Mouse (Mus musculus) lung, postnatal 0 days (tissue): ENCODE measurements around the gene Arxes1. TPM values are rescaled to one million over a fixed set of nuclear protein-coding genes. Genes with fewer than 3 reads are reported as not detected.
"Not testable (repeated sequence)": the region's sequence is repeated elsewhere in the genome, so short reads cannot be mapped to it uniquely, and the experiment has no call there.

ENCODE experiments used
- ATAC-seq: fragments of 200-750 bp; cut with Nextera tagmentation; 2 replicates; pipeline ENCODE4 v1.8.0; 2017; ENCODE audit warnings: moderate library complexity
- DNase-seq: peaks from one replicate; pipeline ENCODE4 v3.0.0-alpha.2; 2016; ENCODE audit warnings: low spot score
- H3K27ac ChIP-seq: fragments of 300-500 bp; sonication (generic); 2 replicates; pipeline ENCODE4 v1.5.1; 2014; ENCODE audit warnings: antibody characterized with exemption, mild to moderate bottlenecking, low read length, mixed read lengths
- H3K27me3 ChIP-seq: fragments of 300-500 bp; sonication (generic); replicated peaks from 2 replicates; pipeline ENCODE4 v1.6.1; 2014; ENCODE audit warnings: low read length, mixed read lengths; ENCODE audit not compliant: insufficient read depth
- H3K36me3 ChIP-seq: fragments of 300-500 bp; sonication (generic); 2 replicates; pipeline ENCODE4 v1.6.1; 2014; ENCODE audit warnings: low read length, mixed read lengths; ENCODE audit not compliant: insufficient read depth
- H3K4me1 ChIP-seq: fragments of 300-500 bp; sonication (generic); 2 replicates; pipeline ENCODE4 v1.6.1; 2014; ENCODE audit warnings: antibody characterized with exemption, low read depth, low read length, mixed read lengths; ENCODE audit not compliant: insufficient read depth
- H3K4me2 ChIP-seq: fragments of 300-500 bp; sonication (generic); replicated peaks from 2 replicates; pipeline ENCODE4 v1.6.1; 2014; ENCODE audit warnings: low read depth, mild to moderate bottlenecking, low read length, moderate library complexity, mixed read lengths
- H3K4me3 ChIP-seq: fragments of 300-500 bp; sonication (generic); 2 replicates; pipeline ENCODE4 v1.5.1; 2014; ENCODE audit warnings: low read depth, low read length
- H3K9ac ChIP-seq: fragments of 300-500 bp; sonication (generic); replicated peaks from 2 replicates; pipeline ENCODE4 v1.6.1; 2014; ENCODE audit warnings: low read depth, mild to moderate bottlenecking
- H3K9me3 ChIP-seq: fragments of 300-500 bp; sonication (generic); 2 replicates; pipeline ENCODE4 v1.6.1; 2016; ENCODE audit warnings: low read length, mixed read lengths
- CTCF ChIP-seq: IDR thresholded peaks from 2 replicates; pipeline ENCODE4 v1.5.1; 2016; ENCODE audit warnings: antibody characterized with exemption, mild to moderate bottlenecking
- EP300 ChIP-seq: IDR thresholded peaks from 2 replicates; pipeline ENCODE4 v1.6.1; 2016; ENCODE audit warnings: antibody characterized with exemption, mild to moderate bottlenecking, control low read depth
- WGBS: fragments of 180-500 bp; shearing (Covaris S2); extraction: QIAGEN DNeasy Blood & Tissue Kit; methylation state at CpG from one replicate; pipeline ENCODE4 v1.1.7; 2014; 5-methylcytosine and 5-hydroxymethylcytosine counted together
- polyA plus RNA-seq: library from polyadenylated mRNA; unstranded; fragments of >200 nt; fragmentation: Nextera tagmentation; extraction: Ambion mirVana; gene quantifications from 2 replicates; pipeline ENCODE4 v1.2.1, GENCODE M21; 2015

Arxes1 gene
- polyA plus RNA-seq, 1 experiment from 2014 or later: 5.6 TPM

GRCm38 (mm10) chrX:136060698-136061097 lies 27.5 kb downstream of the Arxes1 start:
- Histone ChIP-seq H3K9me3 (no peaks in the 10 kb centered on the region), H3K4me2 (no peak overlapping the region), H3K9ac (no peak overlapping the region), H3K36me3 (no peaks in the 10 kb centered on the region), H3K4me3 (no peak overlapping the region), H3K4me1 (no peaks in the 10 kb centered on the region), H3K27me3 (no peaks in the 10 kb centered on the region), H3K27ac (no peak overlapping the region)
- WGBS: 43% methylated on average over 1 of the region's 1 CpGs
- TF ChIP-seq CTCF (no peak), EP300 (peak; percentile 64; the same call in 1 of the 2 replicates)
- ATAC-seq (peak; percentile 76), DNase-seq (peak; percentile 73)

GRCm38 (mm10) chrX:136067201-136067991 lies 34.2 kb downstream of the Arxes1 start:
- peak; percentile 17 for DNase-seq
- H3K27ac ChIP-seq, H3K36me3 ChIP-seq, H3K9ac ChIP-seq, H3K4me1 ChIP-seq, H3K9me3 ChIP-seq, H3K27me3 ChIP-seq: not testable (repeated sequence)
- peak overlapping the region; percentile 3; the same call in 1 of the 2 replicates for H3K4me3 ChIP-seq
- ATAC-seq: peak; percentile 57
- 21% methylated on average over 6 of the region's 48 CpGs for WGBS
- 0 out of 2 replicates have a peak overlapping the region, but pooled peaks have one; percentile 22 for H3K4me2 ChIP-seq

GRCm38 (mm10) chrX:136068020-136068419 lies 34.9 kb downstream of the Arxes1 start, which contains the start of gene Bex2:
TSS of gene Bex2 (minus strand) at chrX:136068236.
- H3K27ac ChIP-seq, DNase-seq, H3K9ac ChIP-seq, H3K36me3 ChIP-seq, H3K4me1 ChIP-seq, H3K27me3 ChIP-seq, H3K9me3 ChIP-seq: not testable (repeated sequence)
- WGBS: no CpG with 5 or more reads among the region's 32 CpGs
- 0 out of 2 replicates have a peak within 1 kb of the TSS, but pooled peaks have one; percentile 22 for H3K4me2 ChIP-seq
- peak within 1 kb of the TSS; percentile 3; the same call in 1 of the 2 replicates for H3K4me3 ChIP-seq
- peak; percentile 97 for ATAC-seq

Other genes with a start within 250 kb of the Arxes1 start
- gene Bhlhb9, start 235.8 kb upstream of the Arxes1 start, polyA plus RNA-seq: 17.0 and 20.7 TPM in 2 replicates
- 2.1 and 3.3 TPM in 2 replicates for gene Gprasp2, start 194.3 kb upstream of the Arxes1 start, polyA plus RNA-seq
- 79.0 and 99.6 TPM in 2 replicates for gene Arxes2, start 39.5 kb upstream of the Arxes1 start, polyA plus RNA-seq
- gene Bex2, start 34.9 kb downstream of the Arxes1 start, polyA plus RNA-seq: 250 and 327 TPM in 2 replicates
- 0.07 and 0.08 TPM in 2 replicates for gene Nxf3, start 51.9 kb downstream of the Arxes1 start, polyA plus RNA-seq
- 223 and 297 TPM in 2 replicates for gene Bex4, start 105.6 kb downstream of the Arxes1 start, polyA plus RNA-seq
- gene Tceal8, start 139.0 kb downstream of the Arxes1 start, polyA plus RNA-seq: 134 and 185 TPM in 2 replicates
- 0.97 and 1.1 TPM in 2 replicates for gene Tceal5, start 170.5 kb downstream of the Arxes1 start, polyA plus RNA-seq
- 0.17 and 0.43 TPM in 2 replicates for gene Tceal7, start 181.4 kb downstream of the Arxes1 start, polyA plus RNA-seq
- 16.7 and 17.1 TPM in 2 replicates for gene Bex1, start 182.1 kb downstream of the Arxes1 start, polyA plus RNA-seq
- 721 and 732 TPM in 2 replicates for gene Tceal9, start 211.7 kb downstream of the Arxes1 start, polyA plus RNA-seq
- gene Bex3, start 236.9 kb downstream of the Arxes1 start, polyA plus RNA-seq: 275 and 314 TPM in 2 replicates